Mouse (Mus musculus) adrenal gland, postnatal 10 days (tissue): ENCODE measurements around the gene 3110082I17Rik. TPM values are rescaled to one million over a fixed set of nuclear protein-coding genes. Genes with fewer than 3 reads are reported as not detected.

Experiments used
- DNase-seq: peaks from one replicate; pipeline ENCODE4 v3.0.0; 2021; ENCODE audit warnings: mixed read lengths
- microRNA-seq: library from miRNA; unstranded; fragments of <30 nt; microRNA quantifications from one replicate; pipeline ENCODE4 v1.2.0, GENCODE M21; 2021
- total RNA-seq, 2 experiments: library from RNA; stranded (reverse); gene quantifications; 2 replicates each; pipeline ENCODE4 v1.2.3; 2021

The 3110082I17Rik gene
- total RNA-seq, 2 experiments from 2014 or later, result 10.6 to 12.9 TPM

DNA sequence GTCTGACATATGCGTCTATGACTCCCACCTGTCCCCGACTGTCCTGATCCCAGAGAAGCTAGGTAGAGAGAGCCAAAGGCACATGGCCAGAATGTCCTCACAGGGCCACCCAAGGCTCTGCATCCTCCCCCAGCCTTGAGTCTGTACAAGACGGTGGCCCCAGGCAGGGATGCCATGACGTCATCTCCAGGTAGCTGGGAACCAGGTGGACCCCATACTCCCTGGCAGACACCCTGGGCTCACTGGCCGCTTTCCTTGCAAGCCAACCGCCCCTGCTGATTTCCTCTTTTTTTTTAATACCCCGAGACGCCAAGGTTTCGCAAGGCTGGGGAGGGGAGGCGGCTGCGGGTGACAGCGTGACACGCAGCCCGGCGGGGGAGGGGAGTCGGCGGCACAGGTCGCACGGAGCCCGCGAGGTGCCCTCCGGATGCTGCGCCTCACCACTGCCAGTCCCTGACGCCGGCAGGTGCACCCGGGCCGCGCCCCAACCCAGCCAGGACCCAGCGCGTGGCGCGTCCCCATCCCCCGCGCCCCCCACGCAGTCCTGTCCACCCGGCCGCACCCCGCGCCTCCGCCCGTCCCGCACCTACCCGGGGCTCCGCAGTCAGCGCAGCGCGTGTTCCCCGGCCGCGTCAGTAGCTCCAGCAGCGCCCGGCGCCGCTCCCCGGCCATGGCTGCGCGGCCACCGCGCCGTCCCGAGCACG is 135.5 kb downstream of the 3110082I17Rik start:
- DNase-seq, result no peak

GRCm38 (mm10) chr5:139324045-139324491 is 136.3 kb downstream of the 3110082I17Rik start:
- DNase-seq, result no peak

DNA sequence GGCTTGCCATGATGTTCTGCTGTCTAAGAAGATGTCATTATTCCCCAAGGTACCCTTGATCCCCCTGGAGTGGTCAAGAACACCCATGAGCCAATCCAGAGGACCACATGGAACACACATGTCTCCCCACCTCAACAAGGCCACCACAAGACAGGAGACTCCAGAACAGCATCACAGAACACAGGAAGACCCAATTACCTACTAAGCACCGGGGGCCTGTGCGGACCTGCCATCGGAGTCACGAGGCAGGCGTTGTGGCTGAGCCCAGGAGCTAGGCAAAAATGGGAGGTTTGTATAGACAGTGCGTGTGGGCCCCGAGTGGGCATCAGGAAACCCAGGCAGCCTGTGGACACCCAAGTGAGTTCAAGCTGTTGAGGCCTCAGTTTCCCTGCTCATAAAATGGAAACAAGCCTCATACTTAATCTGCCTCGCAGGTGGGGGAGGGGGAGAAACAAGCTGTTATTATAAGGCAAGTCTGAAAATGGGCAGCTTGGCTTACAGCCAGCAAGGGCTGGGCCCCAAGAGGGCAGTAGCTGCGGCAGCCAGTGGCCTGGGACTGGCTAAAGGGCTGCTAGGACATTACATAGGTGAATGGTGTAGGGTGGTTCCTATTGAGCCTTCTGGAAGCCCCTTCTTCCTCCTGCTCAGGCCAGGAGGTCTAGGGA is 136.9 kb downstream of the 3110082I17Rik start:
- peak; percentile 46 for DNase-seq

DNA sequence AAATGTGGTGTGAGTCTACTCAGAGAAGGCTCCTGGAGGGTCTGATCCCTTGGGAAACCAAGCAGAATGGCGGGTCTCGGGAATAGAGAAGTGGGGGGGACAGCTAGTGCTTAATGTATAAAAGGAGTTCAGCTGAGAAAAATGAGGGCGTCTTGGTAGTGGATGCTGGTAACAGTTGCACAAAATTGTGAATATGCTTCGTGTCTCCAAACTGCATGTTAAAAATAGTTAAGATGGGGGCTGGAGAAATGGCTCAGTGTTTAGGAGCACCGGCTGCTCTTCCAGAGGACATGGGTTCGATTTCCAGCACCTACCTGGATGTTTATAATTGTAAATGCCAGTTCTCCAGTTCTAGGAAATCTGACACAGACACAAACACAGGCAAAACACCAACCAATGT is 139.0 kb downstream of the 3110082I17Rik start:
- no peak for DNase-seq

DNA sequence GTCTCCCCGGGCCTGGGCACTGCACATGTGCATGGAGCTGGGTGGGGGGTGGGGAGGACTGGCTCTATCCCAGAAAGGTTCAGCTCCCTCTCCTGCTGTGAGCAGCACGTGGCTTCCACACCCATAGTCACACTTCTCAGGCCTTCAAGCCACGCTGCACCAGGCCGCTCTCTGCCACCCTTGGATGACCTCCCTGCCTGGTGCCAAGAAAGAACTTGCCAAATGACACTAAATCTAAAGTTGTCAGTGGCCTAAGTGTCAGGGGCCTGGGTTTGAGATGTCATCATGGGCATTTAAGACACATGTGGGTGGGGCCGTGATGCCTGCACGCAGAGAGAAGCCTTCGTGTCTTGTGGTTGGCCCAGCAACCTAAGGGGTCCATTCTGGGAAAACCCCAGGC is 139.9 kb downstream of the 3110082I17Rik start:
- no peak for DNase-seq

DNA sequence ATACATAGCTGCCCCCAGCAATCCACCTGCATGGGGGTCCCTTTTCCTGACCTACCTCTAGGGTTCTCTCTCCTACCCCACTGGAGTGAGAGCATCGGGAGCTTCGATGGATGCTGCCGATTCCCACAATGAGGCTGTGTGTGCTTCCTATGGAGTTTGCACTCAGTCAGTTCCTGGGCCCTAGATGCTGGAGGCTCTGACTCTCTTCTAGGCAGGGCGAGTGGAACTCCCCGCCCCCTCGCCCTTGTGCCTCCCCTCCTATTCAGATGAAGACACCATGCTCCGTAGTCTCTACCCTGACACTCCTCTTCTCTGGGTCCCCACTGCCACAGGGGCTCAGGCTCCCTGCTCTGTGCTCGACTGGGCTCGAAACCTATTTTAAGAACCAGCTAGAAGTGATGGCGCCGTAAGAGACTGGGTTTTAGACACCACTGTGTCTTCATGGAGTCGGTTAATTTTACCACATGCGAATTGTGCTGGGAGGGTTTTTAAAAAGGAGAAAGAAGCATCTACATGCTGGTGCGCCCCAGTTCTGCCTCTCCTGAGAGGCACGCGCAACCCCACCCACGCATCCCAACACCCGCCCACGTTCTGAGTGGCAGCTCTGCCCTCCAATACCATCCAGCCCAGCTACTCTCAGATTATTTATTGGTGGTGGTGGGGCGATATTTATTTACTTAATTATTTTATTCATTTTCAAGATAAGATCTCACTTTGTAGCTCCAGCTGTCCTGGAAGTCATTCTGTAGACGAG is 142.4 kb downstream of the 3110082I17Rik start:
- no peak for DNase-seq

GRCm38 (mm10) chr5:139316982-139317675 is 143.2 kb downstream of the 3110082I17Rik start:
- no peak for DNase-seq

DNA sequence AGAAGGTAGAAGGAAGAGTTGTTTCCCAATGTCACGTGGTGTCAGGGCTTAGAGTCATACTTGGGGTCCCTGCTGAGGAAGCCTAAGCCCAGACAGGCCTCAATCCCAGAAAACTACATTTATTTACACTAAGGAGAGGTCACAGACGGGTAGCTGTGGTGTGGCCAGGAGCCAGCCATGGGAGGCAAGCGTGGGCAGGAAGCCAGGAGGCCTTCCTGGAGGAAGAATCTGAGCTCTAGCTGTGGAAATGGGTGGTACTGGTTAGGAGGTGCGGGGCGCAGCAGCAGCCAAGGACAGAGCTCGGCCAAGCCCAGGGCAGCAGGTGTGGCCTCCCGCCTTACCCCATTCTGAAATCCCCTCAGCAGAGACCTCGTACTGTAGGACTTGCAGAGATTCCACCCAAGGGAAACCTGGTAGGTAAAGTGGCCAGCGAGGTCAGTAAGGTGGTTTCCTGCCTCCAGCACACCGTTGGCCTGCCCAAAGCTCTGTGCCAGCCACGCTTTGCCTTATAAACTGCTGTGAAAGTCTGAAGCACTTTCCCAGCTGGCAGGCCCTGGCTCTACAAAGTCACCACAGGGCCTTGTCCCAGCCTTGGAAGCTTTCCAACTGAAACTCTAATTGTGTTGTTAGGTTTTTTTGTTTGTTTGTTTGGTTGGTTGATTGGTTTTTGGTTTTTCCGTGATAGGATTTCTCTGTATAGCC is 145.2 kb downstream of the 3110082I17Rik start:
- DNase-seq, result no peak

DNA sequence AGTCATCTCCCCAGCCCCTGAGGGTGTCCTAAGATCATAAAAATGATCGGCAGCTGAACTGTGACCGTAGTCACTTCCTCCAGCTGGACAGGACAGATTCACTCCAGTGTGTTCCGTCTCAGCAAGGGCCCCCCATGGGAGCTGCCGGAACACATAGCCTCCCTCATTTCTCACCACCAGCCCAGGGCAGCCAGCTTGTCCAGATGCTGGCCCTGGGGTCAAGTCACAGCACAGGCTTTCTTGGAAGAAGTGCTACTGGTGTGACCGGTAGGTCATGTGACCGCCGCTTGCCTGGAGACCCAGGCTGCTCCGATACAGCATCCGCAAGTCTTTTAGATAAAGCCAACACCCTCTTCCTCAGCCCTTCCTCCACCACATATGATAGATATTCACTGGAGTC is 146.8 kb downstream of the 3110082I17Rik start:
- DNase-seq, result no peak

DNA sequence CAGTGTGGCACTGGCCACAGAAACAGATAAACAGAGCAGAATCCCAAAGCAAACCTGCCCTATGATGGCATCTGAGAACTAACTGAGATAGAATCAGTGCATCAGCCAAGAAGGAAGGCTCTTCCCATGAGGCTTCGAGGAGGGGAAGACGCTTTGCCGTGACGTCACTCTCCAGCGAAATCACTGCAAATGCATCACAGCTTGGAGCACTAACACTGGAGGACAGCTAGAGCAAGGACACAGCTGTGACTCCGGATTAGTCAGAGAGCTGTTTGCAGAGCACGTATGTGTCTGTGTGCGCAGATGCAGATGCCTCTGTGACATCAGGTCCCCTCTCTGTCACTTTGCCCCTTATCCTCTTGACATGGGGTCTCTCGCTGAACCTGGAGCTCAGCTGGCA is 148.5 kb downstream of the 3110082I17Rik start:
- DNase-seq, result no peak

GRCm38 (mm10) chr5:139310477-139310876 is 149.8 kb downstream of the 3110082I17Rik start:
- no peak for DNase-seq

DNA sequence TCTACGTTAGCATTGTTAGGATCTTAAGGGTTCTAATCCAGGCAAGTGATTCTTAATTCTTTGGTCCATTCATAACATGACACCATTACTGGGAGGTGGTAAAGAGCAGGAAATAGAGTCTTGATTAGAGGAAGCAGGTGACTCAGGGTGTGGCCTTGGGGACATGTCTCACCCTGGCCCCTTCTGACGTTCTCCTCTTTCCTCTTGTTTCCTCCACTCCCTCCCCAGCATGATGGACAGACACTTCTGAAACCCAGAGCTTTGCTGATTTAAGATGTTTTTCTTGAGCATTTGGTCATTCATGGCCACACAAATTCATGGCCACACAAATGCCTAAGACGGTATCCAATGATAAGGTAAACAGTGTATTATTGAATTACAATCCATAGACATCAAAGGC is 150.4 kb downstream of the 3110082I17Rik start:
- no peak for DNase-seq

Small RNA genes within 50 kb of the gene (microRNA-seq; reads per million reads assigned to microRNA genes)
- 700 reads per million, percentile 69 among the genes with 10 or more reads in this experiment for gene Mir339

Other genes starting within 250 kb of the 3110082I17Rik start
- 10 to 100 TPM; 69.6 to 82.9 TPM for gene Get4, start 208.2 kb downstream of the 3110082I17Rik start, total RNA-seq
- 1 to 10 TPM; 5.9 to 7.5 TPM for gene Adap1, start 134.9 kb downstream of the 3110082I17Rik start, total RNA-seq
- gene Cox19, start 109.1 kb downstream of the 3110082I17Rik start, total RNA-seq, result 10 to 100 TPM; 81.5 to 84.7 TPM
- not detected for gene Cyp2w1, start 107.9 kb downstream of the 3110082I17Rik start, total RNA-seq
- 10 to 100 TPM; 12.0 to 13.2 TPM for gene Gpr146, start 82.8 kb downstream of the 3110082I17Rik start, total RNA-seq
- gene C130050O18Rik, start 55.2 kb downstream of the 3110082I17Rik start, total RNA-seq, result under 1 TPM; 0.81 to 0.91 TPM
- gene Gper1, start 37.4 kb downstream of the 3110082I17Rik start, total RNA-seq, result 1 to 10 TPM; 4.1 to 5.6 TPM
- 10 to 100 TPM; 23.2 to 26.3 TPM for gene Zfand2a, start 24.0 kb upstream of the 3110082I17Rik start, total RNA-seq
- not detected for gene Uncx, start 83.0 kb upstream of the 3110082I17Rik start, total RNA-seq